Mouse (Mus musculus) neural tube, embryonic 12.5 days (tissue): ENCODE measurements around the gene Clec3a. TPM values are rescaled to one million over a fixed set of nuclear protein-coding genes. Genes with fewer than 3 reads are reported as not detected.

Experiments used
- ATAC-seq: fragments of 200-750 bp; cut with Nextera tagmentation; 2 replicates; pipeline ENCODE4 v1.8.0; 2017; ENCODE audit warnings: low read depth, mild to moderate bottlenecking, moderate TSS enrichment, moderate library complexity; ENCODE audit not compliant: low FRiP score
- H3K27ac ChIP-seq: fragments of 300-500 bp; sonication (generic); 2 replicates; pipeline ENCODE4 v1.5.1; 2016
- H3K27me3 ChIP-seq: fragments of 300-500 bp; sonication (generic); replicated peaks from 2 replicates; pipeline ENCODE4 v1.6.1; 2016; ENCODE audit warnings: mild to moderate bottlenecking
- H3K36me3 ChIP-seq: fragments of 300-500 bp; sonication (generic); 2 replicates; pipeline ENCODE4 v1.6.1; 2016; ENCODE audit warnings: mild to moderate bottlenecking
- H3K4me1 ChIP-seq: fragments of 300-500 bp; sonication (generic); 2 replicates; pipeline ENCODE4 v1.6.1; 2016
- H3K4me2 ChIP-seq: fragments of 300-500 bp; sonication (generic); replicated peaks from 2 replicates; pipeline ENCODE4 v1.6.1; 2016; ENCODE audit warnings: mild to moderate bottlenecking
- H3K4me3 ChIP-seq: fragments of 300-500 bp; sonication (generic); 2 replicates; pipeline ENCODE4 v1.5.1; 2016
- H3K9ac ChIP-seq: fragments of 300-500 bp; sonication (generic); 2 replicates; pipeline ENCODE4 v1.6.1; 2016; ENCODE audit warnings: mild to moderate bottlenecking
- H3K9me3 ChIP-seq: fragments of 300-500 bp; sonication (generic); 2 replicates; pipeline ENCODE4 v1.6.1; 2016; ENCODE audit warnings: mild to moderate bottlenecking
- WGBS: fragments of 180-500 bp; shearing (Covaris S2); methylation state at CpG from one replicate; pipeline ENCODE4 v1.1.7; 2016; 5-methylcytosine and 5-hydroxymethylcytosine counted together
- polyA plus RNA-seq: library from polyadenylated mRNA; unstranded; fragments of >200 nt; fragmentation: Nextera tagmentation; extraction: Ambion mirVana; gene quantifications from 2 replicates; pipeline ENCODE4 v1.2.1, GENCODE M21; 2016

Clec3a gene
- polyA plus RNA-seq, 1 experiment from 2014 or later: not detected

DNA sequence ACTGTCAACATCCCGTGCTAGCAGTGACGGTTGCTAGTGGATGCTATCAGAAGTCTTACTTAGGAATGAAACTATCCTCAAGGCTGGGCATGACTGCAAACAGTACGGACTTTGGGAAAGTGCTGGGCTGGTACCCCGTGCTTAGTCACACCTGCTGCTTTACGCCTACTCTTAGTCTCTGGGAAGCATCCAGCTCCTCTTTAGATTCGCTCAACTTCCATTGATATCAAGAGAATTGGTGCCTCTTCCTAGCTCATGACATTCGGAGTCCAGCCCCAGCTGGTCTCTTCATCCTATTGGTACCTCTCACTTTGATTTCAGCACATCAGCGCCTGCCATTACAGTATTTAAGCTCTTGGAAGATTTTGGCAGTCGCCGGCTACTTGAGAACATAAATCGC, 44.7 kb downstream of the Clec3a start:
- no peak for ATAC-seq
- 87% methylated on average over 11 of the region's 11 CpGs for WGBS

GRCm38 (mm10) chr8:114463305-114463704, 45.4 kb downstream of the Clec3a start:
- 0 out of 2 replicates have a peak overlapping the region, but pooled peaks have one; percentile 1 for H3K4me2 ChIP-seq
- H3K27me3 ChIP-seq: no peaks in the 10 kb centered on the region
- H3K27ac ChIP-seq: no peak overlapping the region
- H3K4me3 ChIP-seq: no peak overlapping the region
- no peaks in the 10 kb centered on the region for H3K36me3 ChIP-seq
- 60% methylated on average over 10 of the region's 10 CpGs for WGBS
- no peak overlapping the region for H3K9ac ChIP-seq
- H3K9me3 ChIP-seq: no peaks in the 10 kb centered on the region
- peaks cover 14% of the 10 kb centered on the region for H3K4me1 ChIP-seq
- ATAC-seq: no peak

More for the DNA sequence above, 44.7 kb downstream of the Clec3a start:
- H3K27ac ChIP-seq: no peak overlapping the region
- no peaks in the 10 kb centered on the region for H3K9me3 ChIP-seq
- H3K4me2 ChIP-seq: no peak overlapping the region
- H3K4me1 ChIP-seq: peaks cover 14% of the 10 kb centered on the region
- H3K9ac ChIP-seq: no peak overlapping the region
- no peaks in the 10 kb centered on the region for H3K27me3 ChIP-seq
- no peaks in the 10 kb centered on the region for H3K36me3 ChIP-seq
- H3K4me3 ChIP-seq: no peak overlapping the region

- no peaks in the 10 kb centered on the region for H3K36me3 ChIP-seq
- no peaks in the 10 kb centered on the region for H3K27me3 ChIP-seq
- no peak overlapping the region for H3K9ac ChIP-seq
- ATAC-seq: no peak
- no peaks in the 10 kb centered on the region for H3K9me3 ChIP-seq
- no peak overlapping the region for H3K27ac ChIP-seq
- 71% methylated on average over 21 of the region's 21 CpGs for WGBS
- no peaks in the 10 kb centered on the region for H3K4me1 ChIP-seq
- H3K4me3 ChIP-seq: no peak overlapping the region
- H3K4me2 ChIP-seq: no peak overlapping the region
Observed at GRCm38 (mm10) chr8:114468526-114469207, 50.8 kb downstream of the Clec3a start.

GRCm38 (mm10) chr8:114469208-114469590, 51.3 kb downstream of the Clec3a start:
- H3K27me3 ChIP-seq: no peaks in the 10 kb centered on the region
- H3K36me3 ChIP-seq: no peaks in the 10 kb centered on the region
- H3K4me2 ChIP-seq: no peak overlapping the region
- no peak for ATAC-seq
- no peaks in the 10 kb centered on the region for H3K4me1 ChIP-seq
- H3K9me3 ChIP-seq: no peaks in the 10 kb centered on the region
- no peak overlapping the region for H3K4me3 ChIP-seq
- no peak overlapping the region for H3K27ac ChIP-seq
- WGBS: 95% methylated on average over 10 of the region's 10 CpGs
- H3K9ac ChIP-seq: no peak overlapping the region

DNA sequence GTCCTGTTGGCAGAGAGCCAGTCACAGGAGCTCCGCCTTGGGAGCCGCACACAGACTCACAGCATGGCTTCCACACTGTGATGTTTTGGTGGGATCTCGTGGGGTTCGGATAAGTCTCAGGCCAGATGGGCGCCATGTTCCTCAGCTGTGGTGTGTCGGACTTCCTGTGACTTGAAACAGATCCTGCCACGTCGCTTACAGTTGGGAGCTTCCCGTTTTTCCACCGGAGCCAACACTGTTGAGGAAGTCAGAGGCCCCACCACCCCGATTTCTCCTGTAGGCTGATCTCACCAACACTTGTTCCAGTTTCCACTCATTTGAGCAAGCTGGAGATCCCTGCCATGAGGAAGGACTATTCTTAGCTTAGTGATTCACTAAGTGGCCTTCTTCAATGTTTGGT, 55.7 kb downstream of the Clec3a start:
- Histone ChIP-seq H3K4me2 (no peak overlapping the region), H3K4me1 (no peaks in the 10 kb centered on the region), H3K36me3 (no peaks in the 10 kb centered on the region), H3K9me3 (no peaks in the 10 kb centered on the region), H3K4me3 (no peak overlapping the region), H3K27ac (no peak overlapping the region), H3K9ac (no peak overlapping the region), H3K27me3 (no peaks in the 10 kb centered on the region)
- ATAC-seq: no peak
- 87% methylated on average over 11 of the region's 11 CpGs for WGBS

Other genes with a start within 250 kb of the Clec3a start
- 12.0 and 14.0 TPM in 2 replicates for gene Vat1l, start 212.5 kb upstream of the Clec3a start, polyA plus RNA-seq
- 12.7 TPM in 2 replicates for gene Wwox, start 21.6 kb downstream of the Clec3a start, polyA plus RNA-seq